Mouse (Mus musculus) inflammation-experienced regulatory T-cells (primary cell): ENCODE data around the gene Pwwp2b. TPM values are rescaled to one million over a fixed set of nuclear protein-coding genes. Genes with fewer than 3 reads are reported as not detected.

Experiments
- polyA plus RNA-seq, 2 experiments: library from polyadenylated mRNA; unstranded; fragments of 100-300 nt; shearing (Covaris generic); gene quantifications; one replicate each; pipeline ENCODE4 v1.2.1; 2017

Gene Pwwp2b
- polyA plus RNA-seq, result 1 to 10 TPM; 3.7 to 5.8 TPM

DNA sequence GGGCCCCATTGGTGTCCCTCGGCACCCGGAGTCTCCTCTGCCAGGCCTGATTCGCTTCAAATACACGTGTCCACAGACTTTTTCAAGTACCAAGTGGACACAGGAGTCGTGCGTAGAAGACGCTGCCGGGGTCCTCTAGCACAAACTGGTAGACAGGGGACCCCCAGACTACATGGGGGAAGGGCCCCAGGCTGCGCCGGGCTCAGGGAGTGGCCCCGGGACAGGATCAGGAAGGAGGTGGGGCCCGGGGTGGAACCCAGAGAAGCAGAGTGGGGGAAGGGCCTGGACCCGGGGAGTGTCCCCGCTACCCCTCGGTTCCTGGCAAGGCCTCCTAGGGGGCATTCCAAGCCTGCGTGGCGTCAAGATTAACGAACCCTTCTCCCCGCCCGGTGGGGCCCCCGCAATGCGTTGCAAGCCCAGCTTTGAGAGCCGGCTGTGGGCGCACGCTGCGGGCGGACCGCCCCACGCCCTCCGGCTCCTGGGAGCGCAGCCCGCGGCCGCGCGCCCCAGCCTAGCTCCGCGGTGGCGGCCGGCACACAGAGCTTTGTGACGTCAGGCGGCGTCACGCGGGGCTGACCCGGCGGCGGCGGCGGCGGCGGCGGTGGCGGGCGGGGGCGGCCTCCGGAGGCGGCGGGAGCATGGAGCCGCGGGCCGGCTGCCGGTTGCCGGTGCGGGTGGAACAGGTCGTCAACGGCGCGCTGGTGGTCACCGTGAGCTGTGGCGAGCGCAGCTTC, at the start of gene Pwwp2b:
Gene Pwwp2b (plus strand): TSS at position 602 of the 734 bp plus-strand sequence.

DNA sequence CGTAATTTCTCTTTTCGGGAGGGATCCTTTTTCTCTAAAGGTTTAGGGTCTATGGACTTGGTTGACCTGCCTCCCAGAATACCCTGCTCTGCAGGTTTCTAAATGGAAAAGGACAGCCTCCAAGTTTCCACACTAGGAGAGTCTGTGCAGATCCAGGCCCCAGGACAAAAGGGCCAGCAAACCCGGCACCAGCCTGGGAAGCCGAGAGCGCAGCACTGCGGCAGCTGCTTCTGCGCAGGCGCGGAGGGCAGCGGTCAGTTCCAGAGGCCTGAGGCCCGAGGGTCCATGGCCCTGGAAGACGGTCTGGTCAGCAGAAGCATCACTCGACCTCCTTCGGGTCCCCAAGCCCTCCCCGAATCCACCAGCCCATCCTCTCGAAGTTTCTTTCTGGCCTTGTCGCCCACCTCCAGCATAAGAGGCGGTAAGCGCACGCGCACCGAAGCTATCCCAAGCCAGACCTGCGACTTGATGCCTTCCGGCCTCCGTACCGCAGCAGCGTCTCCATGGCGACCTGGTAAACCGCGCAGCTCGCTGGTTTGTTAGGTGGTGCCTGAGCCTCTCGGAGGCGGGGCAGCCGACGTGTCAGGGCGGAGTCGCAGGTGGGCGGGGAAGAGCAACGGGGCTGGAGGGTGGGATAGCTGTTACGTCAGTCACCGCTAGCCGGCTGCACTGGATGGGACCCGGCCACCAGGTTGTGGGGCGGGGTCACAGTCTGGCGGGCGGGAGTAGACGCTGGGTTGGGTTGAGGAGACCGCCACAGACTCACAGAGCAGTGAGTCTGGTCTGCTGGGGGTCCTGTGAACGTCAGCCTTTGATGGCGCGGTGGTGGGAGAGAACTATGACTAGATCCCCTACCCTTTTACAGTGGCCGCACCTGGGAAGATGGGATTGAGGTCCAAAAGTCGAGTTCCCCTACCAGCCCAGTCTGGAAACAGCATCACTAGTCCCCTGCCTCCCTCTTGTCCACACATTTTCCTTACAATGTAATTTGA, 35.2 kb upstream of the Pwwp2b start, which contains the start of the genes Lrrc27 and Stk32c:
Gene Lrrc27 (plus strand): TSS at position 235 of the 992 bp plus-strand sequence.
Gene Stk32c (minus strand): TSS at position 554 of the 992 bp plus-strand sequence.

Other genes with a start within 250 kb of the Pwwp2b start
- under 1 TPM; 0.23 to 0.94 TPM for gene Dpysl4, start 162.5 kb upstream of the Pwwp2b start, polyA plus RNA-seq
- 1 to 10 TPM; 2.6 to 3.0 TPM for gene Lrrc27, start 35.5 kb upstream of the Pwwp2b start, polyA plus RNA-seq
- gene Stk32c, start 35.2 kb upstream of the Pwwp2b start, polyA plus RNA-seq, result 10 to 100 TPM in 1 of 2 experiments, under 1 TPM in 1; 0.21 to 10.9 TPM
- 10 to 100 TPM; 17.0 to 20.5 TPM for gene Inpp5a, start 140.6 kb downstream of the Pwwp2b start, polyA plus RNA-seq